Mouse (Mus musculus): ENCODE measurements at regions not wholly inside any gene's neighbourhood (a gene's known extent, or its start where the extent isn't known, plus 50 kb on each side); places are given as distances from the start of the nearest gene placed in this dataset.

DNA sequence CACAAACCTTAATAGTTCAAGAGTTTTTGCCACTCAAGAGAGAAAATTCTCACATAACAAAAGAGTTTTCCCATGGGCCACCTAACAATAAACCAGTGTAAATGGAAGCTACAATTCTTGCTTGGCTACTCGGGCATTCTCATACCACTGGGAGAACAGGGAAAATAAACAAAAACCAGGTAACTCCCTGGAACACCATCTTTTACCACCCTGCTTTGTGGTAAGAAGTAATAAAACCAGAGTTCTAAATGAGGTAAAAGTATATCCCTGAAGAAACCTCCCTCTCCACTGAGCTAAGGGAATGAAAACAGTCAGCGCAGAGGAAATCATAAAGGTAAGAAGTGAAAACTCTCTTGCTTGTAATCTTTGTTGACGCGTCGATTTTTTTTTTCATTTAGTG is 138.4 kb downstream of the Dnajb9 start:
- TF ChIP-seq CTCF (IDR thresholded peaks at IDR 0.05; ENCODE audit: insufficient read depth, low read depth, low read length) (no peak), POLR2A (IDR thresholded peaks at IDR 0.05; ENCODE audit: insufficient read depth, low read depth, low read length) (no peak)
